Mouse (Mus musculus) cerebellum, adult 9-10 months (tissue): Measurements from ENCODE around the gene Nanos1.

ENCODE experiments used
- DNase-seq: peaks from one replicate; pipeline ENCODE4 v3.0.0; 2022

Gene Nanos1

GRCm38 (mm10) chr19:60789452-60789851 lies 33.7 kb downstream of the Nanos1 start:
- no peak for DNase-seq

- DNase-seq = peak; percentile 61
Measured at GRCm38 (mm10) chr19:60789919-60790506, 34.2 kb downstream of the Nanos1 start.

- peak; percentile 95 for DNase-seq
Measured at GRCm38 (mm10) chr19:60790551-60791161, 34.9 kb downstream of the Nanos1 start, which contains the start of gene Eif3a. Eif3a (minus strand) TSS chr19:60790658.

GRCm38 (mm10) chr19:60791164-60791563 lies 35.4 kb downstream of the Nanos1 start:
- DNase-seq = no peak

GRCm38 (mm10) chr19:60793170-60793707 lies 37.5 kb downstream of the Nanos1 start:
- DNase-seq = no peak

- no peak for DNase-seq
Measured at GRCm38 (mm10) chr19:60795244-60795643, 39.5 kb downstream of the Nanos1 start.

GRCm38 (mm10) chr19:60797415-60797814 lies 41.6 kb downstream of the Nanos1 start:
- DNase-seq = no peak

- no peak for DNase-seq
Measured at GRCm38 (mm10) chr19:60799867-60800569, 44.2 kb downstream of the Nanos1 start.

GRCm38 (mm10) chr19:60804903-60805302 lies 49.1 kb downstream of the Nanos1 start:
- no peak for DNase-seq
